Mouse (Mus musculus) heart, embryonic 15.5 days (tissue): ENCODE measurements around the gene Tmtc1. TPM values are rescaled to one million over a fixed set of nuclear protein-coding genes. Genes with fewer than 3 reads are reported as not detected.

Experiments used
- ATAC-seq: fragments of 200-750 bp; cut with Nextera tagmentation; replicated peaks from 2 replicates; pipeline ENCODE4 v1.8.0; 2017; ENCODE audit warnings: low read depth, moderate TSS enrichment; ENCODE audit not compliant: insufficient number of reproducible peaks, insufficient read depth, low FRiP score
- H3K27ac ChIP-seq: fragments of 300-500 bp; sonication (generic); 2 replicates; pipeline ENCODE4 v1.5.1; 2015; ENCODE audit warnings: mild to moderate bottlenecking, inconsistent platforms
- H3K27me3 ChIP-seq: fragments of 300-500 bp; sonication (generic); 2 replicates; pipeline ENCODE4 v1.6.1; 2015; ENCODE audit warnings: inconsistent platforms
- H3K36me3 ChIP-seq: fragments of 300-500 bp; sonication (generic); 2 replicates; pipeline ENCODE4 v1.6.1; 2015; ENCODE audit warnings: mild to moderate bottlenecking, inconsistent platforms
- H3K4me1 ChIP-seq: fragments of 300-500 bp; sonication (generic); replicated peaks from 2 replicates; pipeline ENCODE4 v1.6.1; 2015; ENCODE audit warnings: inconsistent platforms
- H3K4me2 ChIP-seq: fragments of 300-500 bp; sonication (generic); 2 replicates; pipeline ENCODE4 v1.6.1; 2015; ENCODE audit warnings: inconsistent platforms, mild to moderate bottlenecking, moderate library complexity
- H3K4me3 ChIP-seq: fragments of 300-500 bp; sonication (generic); 2 replicates; pipeline ENCODE4 v1.5.1; 2015; ENCODE audit warnings: mild to moderate bottlenecking, inconsistent platforms
- H3K9ac ChIP-seq: fragments of 300-500 bp; sonication (generic); 2 replicates; pipeline ENCODE4 v1.6.1; 2015; ENCODE audit warnings: mild to moderate bottlenecking, inconsistent platforms
- H3K9me3 ChIP-seq: fragments of 300-500 bp; sonication (generic); replicated peaks from 2 replicates; pipeline ENCODE4 v1.6.1; 2016; ENCODE audit warnings: inconsistent platforms
- WGBS: fragments of 180-500 bp; shearing (Covaris S2); methylation state at CpG from one replicate; pipeline ENCODE4 v1.1.7; 2015; ENCODE audit warnings: mixed read lengths; 5-methylcytosine and 5-hydroxymethylcytosine counted together
- polyA plus RNA-seq: library from polyadenylated mRNA; unstranded; fragments of >200 nt; fragmentation: Nextera tagmentation; extraction: Ambion mirVana; gene quantifications from 2 replicates; pipeline ENCODE4 v1.2.1, GENCODE M21; 2015

Gene Tmtc1
- polyA plus RNA-seq, 1 experiment from 2014 or later: 2.2 TPM

GRCm38 (mm10) chr6:148234105-148234828, 209.9 kb downstream of the Tmtc1 start:
- H3K27me3 ChIP-seq: no peaks in the 10 kb centered on the region
- no peaks in the 10 kb centered on the region for H3K9me3 ChIP-seq
- no peak overlapping the region for H3K9ac ChIP-seq
- H3K4me3 ChIP-seq: no peak overlapping the region
- ATAC-seq: no peak
- 66% methylated on average over 3 of the region's 3 CpGs for WGBS
- no peak overlapping the region for H3K4me2 ChIP-seq
- H3K36me3 ChIP-seq: no peaks in the 10 kb centered on the region
- H3K4me1 ChIP-seq: 0 out of 2 replicates have a peak, but pooled peaks cover 3% of the 10 kb centered on the region
- H3K27ac ChIP-seq: no peak overlapping the region

- Histone ChIP-seq H3K4me3 (no peak overlapping the region), H3K9ac (no peak overlapping the region), H3K36me3 (no peaks in the 10 kb centered on the region), H3K27me3 (no peaks in the 10 kb centered on the region), H3K27ac (no peak overlapping the region), H3K4me1 (0 out of 2 replicates have a peak, but pooled peaks cover under 1% of the 10 kb centered on the region), H3K4me2 (no peak overlapping the region), H3K9me3 (no peaks in the 10 kb centered on the region)
- no peak for ATAC-seq
- WGBS: 57% methylated on average over 3 of the region's 3 CpGs
Observed at GRCm38 (mm10) chr6:148227542-148227941, 216.6 kb downstream of the Tmtc1 start.

GRCm38 (mm10) chr6:148222686-148223085, 221.5 kb downstream of the Tmtc1 start:
- H3K4me3 ChIP-seq: no peak overlapping the region
- no peaks in the 10 kb centered on the region for H3K36me3 ChIP-seq
- no peak for ATAC-seq
- H3K4me1 ChIP-seq: no peaks in the 10 kb centered on the region
- no peaks in the 10 kb centered on the region for H3K27me3 ChIP-seq
- H3K9me3 ChIP-seq: no peaks in the 10 kb centered on the region
- no peak overlapping the region for H3K27ac ChIP-seq
- H3K4me2 ChIP-seq: no peak overlapping the region
- 71% methylated on average over 2 of the region's 2 CpGs for WGBS
- no peak overlapping the region for H3K9ac ChIP-seq

- Histone ChIP-seq H3K27ac (no peak overlapping the region), H3K9me3 (no peaks in the 10 kb centered on the region), H3K36me3 (no peaks in the 10 kb centered on the region), H3K4me1 (peaks cover 7% of the 10 kb centered on the region; the same call in 1 of the 2 replicates), H3K4me2 (no peak overlapping the region), H3K4me3 (no peak overlapping the region), H3K9ac (no peak overlapping the region), H3K27me3 (no peaks in the 10 kb centered on the region)
- 73% methylated on average over 2 of the region's 2 CpGs for WGBS
- ATAC-seq: no peak
Observed at GRCm38 (mm10) chr6:148218235-148219076, 225.7 kb downstream of the Tmtc1 start.

- 80% methylated on average over 4 of the region's 4 CpGs for WGBS
- H3K4me3 ChIP-seq: no peak overlapping the region
- H3K36me3 ChIP-seq: no peaks in the 10 kb centered on the region
- H3K9me3 ChIP-seq: no peaks in the 10 kb centered on the region
- H3K9ac ChIP-seq: no peak overlapping the region
- peaks cover 14% of the 10 kb centered on the region for H3K4me1 ChIP-seq
- H3K4me2 ChIP-seq: no peak overlapping the region
- no peak for ATAC-seq
- H3K27me3 ChIP-seq: no peaks in the 10 kb centered on the region
- no peak overlapping the region for H3K27ac ChIP-seq
Observed at GRCm38 (mm10) chr6:148216752-148217151, 227.4 kb downstream of the Tmtc1 start.

- no peak overlapping the region for H3K4me3 ChIP-seq
- no peak for ATAC-seq
- no peak overlapping the region for H3K27ac ChIP-seq
- no peak overlapping the region for H3K4me2 ChIP-seq
- H3K9me3 ChIP-seq: no peaks in the 10 kb centered on the region
- WGBS: 4% methylated on average over 5 of the region's 5 CpGs
- H3K36me3 ChIP-seq: no peaks in the 10 kb centered on the region
- H3K9ac ChIP-seq: no peak overlapping the region
- H3K4me1 ChIP-seq: peaks cover 24% of the 10 kb centered on the region
- H3K27me3 ChIP-seq: no peaks in the 10 kb centered on the region
Observed at GRCm38 (mm10) chr6:148214765-148215164, 229.4 kb downstream of the Tmtc1 start.

- no peaks in the 10 kb centered on the region for H3K9me3 ChIP-seq
- peaks cover 29% of the 10 kb centered on the region for H3K4me1 ChIP-seq
- WGBS: under 1% methylated on average over 61 of the region's 61 CpGs
- peak within 1 kb of the TSS; percentile 73 for H3K4me2 ChIP-seq
- H3K9ac ChIP-seq: peak within 1 kb of the TSS; percentile 84
- H3K27ac ChIP-seq: peak within 1 kb of the TSS; percentile 88
- H3K4me3 ChIP-seq: peak within 1 kb of the TSS; percentile 68
- ATAC-seq: peak; percentile 96
- no peaks in the 10 kb centered on the region for H3K36me3 ChIP-seq
- no peaks in the 10 kb centered on the region for H3K27me3 ChIP-seq
Observed at GRCm38 (mm10) chr6:148211897-148212680, 232.1 kb downstream of the Tmtc1 start, which contains the start of gene Ergic2. Ergic2 (minus strand) TSS chr6:148212374.

- Histone ChIP-seq H3K27me3 (no peaks in the 10 kb centered on the region), H3K27ac (peak overlapping the region; percentile 75), H3K4me1 (peaks cover 29% of the 10 kb centered on the region), H3K36me3 (no peaks in the 10 kb centered on the region), H3K4me3 (peak overlapping the region; percentile 68), H3K9ac (peak overlapping the region; percentile 84), H3K4me2 (peak overlapping the region; percentile 71), H3K9me3 (no peaks in the 10 kb centered on the region)
- peak; percentile 63; the same call in 1 of the 2 replicates for ATAC-seq
- whole genome bisulfite sequencing: under 1% methylated on average over 51 of the region's 51 CpGs
Observed at GRCm38 (mm10) chr6:148211391-148211876, 232.8 kb downstream of the Tmtc1 start.

GRCm38 (mm10) chr6:148207522-148207921, 236.7 kb downstream of the Tmtc1 start:
- H3K4me2 ChIP-seq: no peak overlapping the region
- ATAC-seq: no peak
- H3K9ac ChIP-seq: no peak overlapping the region
- peaks cover 19% of the 10 kb centered on the region for H3K36me3 ChIP-seq
- H3K4me3 ChIP-seq: no peak overlapping the region
- no peak overlapping the region for H3K27ac ChIP-seq
- H3K9me3 ChIP-seq: no peaks in the 10 kb centered on the region
- peaks cover 16% of the 10 kb centered on the region for H3K4me1 ChIP-seq
- H3K27me3 ChIP-seq: no peaks in the 10 kb centered on the region
- 35% methylated on average over 1 of the region's 1 CpGs for WGBS

GRCm38 (mm10) chr6:148205134-148205533, 239.1 kb downstream of the Tmtc1 start:
- Histone ChIP-seq H3K4me2 (no peak overlapping the region), H3K36me3 (peaks cover 35% of the 10 kb centered on the region), H3K4me1 (peaks cover 7% of the 10 kb centered on the region), H3K9ac (no peak overlapping the region), H3K27me3 (no peaks in the 10 kb centered on the region), H3K9me3 (no peaks in the 10 kb centered on the region), H3K4me3 (no peak overlapping the region), H3K27ac (no peak overlapping the region)
- no peak for ATAC-seq
- WGBS: 64% methylated on average over 1 of the region's 1 CpGs

GRCm38 (mm10) chr6:148199729-148200128, 244.5 kb downstream of the Tmtc1 start:
- Histone ChIP-seq H3K4me2 (no peak overlapping the region), H3K27ac (no peak overlapping the region), H3K9ac (no peak overlapping the region), H3K4me3 (no peak overlapping the region), H3K27me3 (no peaks in the 10 kb centered on the region), H3K36me3 (peaks cover 54% of the 10 kb centered on the region), H3K4me1 (no peaks in the 10 kb centered on the region), H3K9me3 (no peaks in the 10 kb centered on the region)
- WGBS: 87% methylated on average over 3 of the region's 3 CpGs
- ATAC-seq: no peak
